In the genomic region with DNA sequence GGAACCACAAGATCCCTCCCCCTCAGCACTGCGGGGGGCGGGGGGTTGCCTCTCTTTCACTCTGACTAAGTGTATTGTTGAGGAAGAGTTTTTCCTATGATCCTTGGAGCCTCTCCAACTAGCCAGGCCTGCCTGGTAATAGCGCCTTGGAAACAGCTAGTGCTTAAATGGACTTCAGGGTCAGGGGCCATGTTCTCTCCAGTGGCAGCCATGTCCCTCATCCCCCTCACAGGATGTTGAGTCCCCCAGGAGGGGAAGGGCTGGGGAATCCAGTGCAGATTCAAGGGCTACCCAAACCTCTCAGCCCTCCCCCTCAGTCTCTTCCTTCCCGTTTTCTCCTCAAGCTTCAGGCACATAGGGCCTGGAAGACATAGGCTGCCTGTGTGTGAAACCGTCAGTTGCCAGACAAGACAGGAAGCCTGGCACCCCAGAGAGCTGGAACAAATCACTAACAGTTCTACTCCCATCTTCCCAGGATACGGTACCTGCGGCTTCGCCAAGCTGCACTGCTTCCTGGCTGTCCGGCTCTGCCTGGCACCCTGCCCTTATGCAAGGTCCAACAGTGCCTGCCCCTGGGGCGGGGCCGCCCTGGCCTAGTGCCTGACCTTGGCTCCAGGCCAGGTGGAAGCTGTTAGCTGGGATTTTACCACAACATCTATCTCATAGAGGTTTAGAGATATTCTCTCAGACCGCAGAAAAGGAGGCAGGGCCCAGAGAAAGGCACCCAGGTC, we compare ENCODE assay signal across 8 mouse cellular contexts. TPM values are rescaled to one million over a fixed set of nuclear protein-coding genes. Genes with fewer than 3 reads are reported as not detected.
A peak's percentile ranks its signal among the peaks of the same experiment; 100 is the strongest.
DNase-seq lines count a peak whose midpoint lies in the region; ATAC-seq and TF ChIP-seq lines count a peak whose summit lies in the region.

A gene (minus strand): TSS at position 598 of the 731 bp plus-strand sequence.

- 16% methylated on average over 12 of the region's 12 CpGs for WGBS in thymus, adult 2 months
- 50% methylated on average over 12 of the region's 12 CpGs for WGBS in embryonic facial prominence, embryonic 11.5 days
- 7% methylated on average over 12 of the region's 12 CpGs for WGBS in heart, adult 2 months
- 6% methylated on average over 12 of the region's 12 CpGs for WGBS in liver, adult 2 months
- WGBS in midbrain, embryonic 16.5 days = 54% methylated on average over 12 of the region's 12 CpGs

- H3K9ac ChIP-seq in embryonic facial prominence, embryonic 11.5 days (replicated peaks; ENCODE audit: low read length) = no peak within 1 kb of the TSS; the same call in 1 of the 2 replicates
- peak within 1 kb of the TSS; percentile 22; the same call in 1 of the 2 replicates for H3K9ac ChIP-seq in heart, adult 2 months (ENCODE audit: low read depth, low read length)
- no peak within 1 kb of the TSS for H3K9ac ChIP-seq in liver, adult 2 months (ENCODE audit: low read depth, low read length)
- H3K9ac ChIP-seq in midbrain, embryonic 16.5 days (ENCODE audit: low read depth, low read length) = no peak within 1 kb of the TSS

- no peaks in the 10 kb centered on the region for H3K79me2 ChIP-seq in heart, adult 2 months (replicated peaks; ENCODE audit: control insufficient read depth, insufficient read depth, low read length)
- H3K79me2 ChIP-seq in liver, adult 2 months (ENCODE audit: control insufficient read depth, insufficient read depth, low read length) = no peaks in the 10 kb centered on the region

- H3K4me1 ChIP-seq in thymus, adult 2 months (replicated peaks; ENCODE audit: control insufficient read depth, insufficient read depth, low read length) = peaks cover 32% of the 10 kb centered on the region
- H3K4me1 ChIP-seq in embryonic facial prominence, embryonic 11.5 days (ENCODE audit: control insufficient read depth, insufficient read depth, low read length) = no peaks in the 10 kb centered on the region
- peaks cover 19% of the 10 kb centered on the region for H3K4me1 ChIP-seq in heart, adult 2 months (ENCODE audit: control insufficient read depth, insufficient read depth, low read length)
- H3K4me1 ChIP-seq in liver, adult 2 months (ENCODE audit: control insufficient read depth, insufficient read depth, low read length) = peaks cover 10% of the 10 kb centered on the region; the same call in 1 of the 2 replicates
- H3K4me1 ChIP-seq in midbrain, embryonic 16.5 days (ENCODE audit: control insufficient read depth, insufficient read depth, low read length) = peaks cover 2% of the 10 kb centered on the region; the same call in 1 of the 2 replicates

- TF ChIP-seq EP300 in heart, adult 2 months (IDR thresholded peaks at IDR 0.05; ENCODE audit: insufficient read depth, low read depth, low read length) = no peak

- no peak for TF ChIP-seq POLR2A in thymus, adult 2 months (IDR thresholded peaks at IDR 0.05; ENCODE audit: control insufficient read depth, extremely low read depth, insufficient read depth, low read length, poor library complexity)
- TF ChIP-seq POLR2A in heart, adult 2 months (IDR thresholded peaks at IDR 0.05; ENCODE audit: insufficient read depth, low read depth, low read length) = peak; percentile 32; the same call in 1 of the 2 replicates
- no peak for TF ChIP-seq POLR2A in liver, adult 2 months (IDR thresholded peaks at IDR 0.05; ENCODE audit: extremely low read depth, insufficient read depth, low read length)

- no peaks in the 10 kb centered on the region for H3K36me3 ChIP-seq in thymus, adult 2 months (ENCODE audit: control insufficient read depth, insufficient read depth, low read length)
- no peaks in the 10 kb centered on the region for H3K36me3 ChIP-seq in embryonic facial prominence, embryonic 11.5 days (replicated peaks; ENCODE audit: control insufficient read depth, insufficient read depth, low read depth, low read length)
- no peaks in the 10 kb centered on the region for H3K36me3 ChIP-seq in heart, adult 2 months (ENCODE audit: control insufficient read depth, insufficient read depth, low read length)
- H3K36me3 ChIP-seq in liver, adult 2 months (ENCODE audit: control insufficient read depth, insufficient read depth, low read length) = no peaks in the 10 kb centered on the region
- H3K36me3 ChIP-seq in midbrain, embryonic 16.5 days (ENCODE audit: control insufficient read depth, insufficient read depth, low read length) = no peaks in the 10 kb centered on the region

- H3K27ac ChIP-seq in thymus, adult 2 months (ENCODE audit: control insufficient read depth, insufficient read depth, low read length) = peak within 1 kb of the TSS; percentile 7; the same call in 1 of the 2 replicates
- 0 out of 2 replicates have a peak within 1 kb of the TSS, but pooled peaks have one; percentile 16 for H3K27ac ChIP-seq in embryonic facial prominence, embryonic 11.5 days (replicated peaks; ENCODE audit: low read depth, low read length)
- H3K27ac ChIP-seq in heart, adult 2 months = peak within 1 kb of the TSS; percentile 84
- peak within 1 kb of the TSS; percentile 9 for H3K27ac ChIP-seq in liver, adult 2 months (replicated peaks; ENCODE audit: insufficient read depth, low read depth, low read length)
- peak within 1 kb of the TSS; percentile 55 for H3K27ac ChIP-seq in midbrain, embryonic 16.5 days (ENCODE audit: low read length)

- H3K4me2 ChIP-seq in embryonic facial prominence, embryonic 11.5 days (ENCODE audit: low read depth, low read length) = no peak within 1 kb of the TSS
- H3K4me2 ChIP-seq in midbrain, embryonic 16.5 days (ENCODE audit: low read length) = no peak within 1 kb of the TSS

- no peak for TF ChIP-seq CTCF in thymus, adult 2 months (IDR thresholded peaks at IDR 0.05; ENCODE audit: borderline replicate concordance, control insufficient read depth, extremely low read depth, insufficient read depth, low read length, poor library complexity)
- no peak for TF ChIP-seq CTCF in heart, adult 2 months (IDR thresholded peaks at IDR 0.05)
- no peak for TF ChIP-seq CTCF in liver, adult 2 months (IDR thresholded peaks at IDR 0.05; ENCODE audit: low read depth, low read length)

- no peaks in the 10 kb centered on the region for H3K27me3 ChIP-seq in thymus, adult 2 months (ENCODE audit: control insufficient read depth, insufficient read depth, low read length)
- no peaks in the 10 kb centered on the region for H3K27me3 ChIP-seq in embryonic facial prominence, embryonic 11.5 days (ENCODE audit: control insufficient read depth, insufficient read depth, low read length)
- no peaks in the 10 kb centered on the region for H3K27me3 ChIP-seq in heart, adult 2 months (ENCODE audit: control insufficient read depth, insufficient read depth, low read length)
- H3K27me3 ChIP-seq in liver, adult 2 months (ENCODE audit: control insufficient read depth, insufficient read depth, low read length) = no peaks in the 10 kb centered on the region
- no peaks in the 10 kb centered on the region for H3K27me3 ChIP-seq in midbrain, embryonic 16.5 days (ENCODE audit: control insufficient read depth, insufficient read depth, low read depth, low read length)

- no peak for ATAC-seq in embryonic facial prominence, embryonic 11.5 days (replicated peaks; ENCODE audit: insufficient number of reproducible peaks, low FRiP score, low TSS enrichment, low read depth)
- ATAC-seq in midbrain, embryonic 16.5 days = peak; percentile 66

- DNase-seq in thymus, adult 2 months = no peak
- DNase-seq in thymus, postnatal 10 days (ENCODE audit: low spot score in 2 of 2) = no peak
- DNase-seq in embryonic facial prominence, embryonic 11.5 days (ENCODE audit: low spot score) = no peak
- peak; percentile 93 to 94 for DNase-seq in heart, adult 2 months
- peak; percentile 96 for DNase-seq in kidney, adult 18-20 months
- peak; percentile 78 for DNase-seq in liver, adult 2 months (ENCODE audit: extremely low read depth, low read depth, low spot score)
- DNase-seq in testis, postnatal 14 days (ENCODE audit: low spot score) = peak; percentile 74

- no peaks in the 10 kb centered on the region for H3K9me3 ChIP-seq in embryonic facial prominence, embryonic 11.5 days (replicated peaks; ENCODE audit: control insufficient read depth, low read length)
- H3K9me3 ChIP-seq in midbrain, embryonic 16.5 days (replicated peaks; ENCODE audit: control insufficient read depth, low read length, poor library complexity, severe bottlenecking) = no peaks in the 10 kb centered on the region

- intact Hi-C loops in heart, adult 2 months (cut with DNase I) = no loop called here

- H3K4me3 ChIP-seq in thymus, adult 2 months (ENCODE audit: control insufficient read depth, insufficient read depth, low read length) = peak within 1 kb of the TSS; percentile 14
- H3K4me3 ChIP-seq in embryonic facial prominence, embryonic 11.5 days (ENCODE audit: low read depth, low read length) = no peak within 1 kb of the TSS
- peak within 1 kb of the TSS; percentile 5; the same call in 1 of the 2 replicates for H3K4me3 ChIP-seq in heart, adult 2 months
- H3K4me3 ChIP-seq in liver, adult 2 months (ENCODE audit: insufficient read depth, low read depth, low read length) = peak within 1 kb of the TSS; percentile 7; the same call in 1 of the 2 replicates
- no peak within 1 kb of the TSS for H3K4me3 ChIP-seq in midbrain, embryonic 16.5 days (ENCODE audit: low read depth, low read length)

RNA-seq across cellular contexts. Expression of the gene that starts here (rescaled TPM):
- polyA plus RNA-seq in thymus, adult 2 months (2012; rRNA removed) = 10.2 and 11.7 TPM in 2 replicates
- 0.49 and 1.00 TPM in 2 replicates for polyA plus RNA-seq in embryonic facial prominence, embryonic 11.5 days (2014; fragmentation: Nextera tagmentation; extraction: Ambion mirVana)
- 1 to 10 TPM; 1.6 to 1.7 TPM for total RNA-seq in heart, adult 2 months (2021)
- polyA plus RNA-seq in heart, adult 2 months (2012; rRNA removed) = 3.1 and 4.8 TPM in 2 replicates
- total RNA-seq in liver, adult 2 months (2014; rRNA removed) = 2.9 and 3.3 TPM in 2 replicates
- polyA plus RNA-seq in liver, adult 2 months (2012; rRNA removed) = 1.9 and 4.0 TPM in 2 replicates
- polyA plus RNA-seq in midbrain, embryonic 16.5 days (2015; fragmentation: Nextera tagmentation; extraction: Ambion mirVana) = 1.8 and 2.0 TPM in 2 replicates

Comparison
In these comparisons a context has a peak if more than half of its experiments do, and no peak if none do; other contexts are left out.
1. DNase-seq: peak in heart, adult 2 months (2 of 2), kidney, adult 18-20 months (single experiment), liver, adult 2 months (single experiment) and testis, postnatal 14 days (single experiment); none in thymus, adult 2 months (single experiment), thymus, postnatal 10 days (0 of 2) and embryonic facial prominence, embryonic 11.5 days (single experiment).
2. H3K27ac ChIP-seq: peak in every context shown above with its lines; median percentile 84 in heart, adult 2 months; 55 in midbrain, embryonic 16.5 days; 16 in embryonic facial prominence, embryonic 11.5 days; 9 in liver, adult 2 months; 7 in thymus, adult 2 months.
3. H3K4me3 ChIP-seq: peak in thymus, adult 2 months (single experiment), heart, adult 2 months (single experiment) and liver, adult 2 months (single experiment); none in embryonic facial prominence, embryonic 11.5 days (single experiment) and midbrain, embryonic 16.5 days (single experiment).